In genomic region chr15:12118432-12119128, GRCm38 (mm10) we compare ENCODE assay signal across 8 mouse cellular contexts. TPM values are rescaled to one million over a fixed set of nuclear protein-coding genes. Genes with fewer than 3 reads are reported as not detected.
DNase-seq lines count a peak whose midpoint lies in the region; ATAC-seq and TF ChIP-seq lines count a peak whose summit lies in the region.

No protein-coding gene starts in this region.

- peaks cover 4 to 7% of the 10 kb centered on the region in 2 experiments; a peak in 1 of 4 replicates for H3K4me1 ChIP-seq in ES-E14 (ENCODE audit: control insufficient read depth in 2 of 2, insufficient read depth in 2 of 2, low read length in 2 of 2, poor library complexity in 1 of 2)
- H3K4me1 ChIP-seq in heart, embryonic 14.5 days (ENCODE audit: control insufficient read depth in 2 of 2, insufficient read depth in 2 of 2, low read length in 2 of 2): peaks cover 10 to 19% of the 10 kb centered on the region in 2 experiments

- DNase-seq in ES-E14 (ENCODE audit: low read depth, low spot score): no peak
- DNase-seq in adrenal gland, postnatal 10 days: peak; percentile 81
- DNase-seq in embryo, embryonic 9.5 days (ENCODE audit: extremely low spot score): peak; percentile 69
- peak; percentile 74 for DNase-seq in kidney, postnatal 10 days
- DNase-seq in spleen, adult 12 weeks (ENCODE audit: low spot score): peak; percentile 23
- no peak for DNase-seq in layer of hippocampus, adult 9-11 months

- H3K4me3 ChIP-seq in ES-E14 (ENCODE audit: insufficient read depth in 1 of 2, low read depth in 1 of 2, low read length in 2 of 2, poor library complexity in 1 of 2, severe bottlenecking in 1 of 2): peak overlapping the region; percentile 94 to 98
- H3K4me3 ChIP-seq in heart, embryonic 14.5 days (ENCODE audit: control insufficient read depth in 1 of 2, insufficient read depth in 1 of 2, low read depth in 1 of 2, low read length in 2 of 2): peak overlapping the region; percentile 99 to 100

- H3K36me3 ChIP-seq in ES-E14 (ENCODE audit: control insufficient read depth, insufficient read depth, low read length, poor library complexity, severe bottlenecking): no peaks in the 10 kb centered on the region
- peaks cover 18% of the 10 kb centered on the region for H3K36me3 ChIP-seq in heart, embryonic 14.5 days (ENCODE audit: control insufficient read depth, insufficient read depth, low read length)

- peak overlapping the region; percentile 96 for H3K9ac ChIP-seq in ES-E14 (ENCODE audit: insufficient read depth, low read depth, low read length, poor library complexity, severe bottlenecking)
- peak overlapping the region; percentile 100 for H3K9ac ChIP-seq in heart, embryonic 14.5 days (ENCODE audit: low read length)

- in situ Hi-C loops in ES-E14 (cut with MboI; ENCODE audit: low sequenced_read_pairs in 2 of 2, unreplicated experiment in 2 of 2): no loop called here

- no peaks in the 10 kb centered on the region for H3K27me3 ChIP-seq in heart, embryonic 14.5 days (ENCODE audit: control insufficient read depth, insufficient read depth, low read length)

- peak; percentile 65 for ATAC-seq in heart, embryonic 14.5 days (ENCODE audit: insufficient number of reproducible peaks, insufficient read depth, low FRiP score, low read depth)
- ATAC-seq in megakaryocyte progenitor cell, adult 5-6 weeks (replicated peaks; ENCODE audit: poor library complexity): peak; percentile 51

- H3K27ac ChIP-seq in ES-E14 (ENCODE audit: insufficient read depth, low read depth, low read length, poor library complexity, severe bottlenecking): peak overlapping the region; percentile 91; the same call in 1 of the 2 replicates
- peak overlapping the region; percentile 95 to 98 for H3K27ac ChIP-seq in heart, embryonic 14.5 days (replicated peaks in 1 of 2; ENCODE audit: control insufficient read depth in 1 of 2, insufficient read depth in 1 of 2, low read depth in 2 of 2, low read length in 2 of 2)

- under 1% methylated on average over 54 of the region's 61 CpGs for WGBS in heart, embryonic 14.5 days

- H3K9me3 ChIP-seq in ES-E14 (ENCODE audit: control insufficient read depth, insufficient read depth, low read depth, low read length): no peaks in the 10 kb centered on the region
- H3K9me3 ChIP-seq in heart, embryonic 14.5 days (ENCODE audit: control insufficient read depth, low read length): no peaks in the 10 kb centered on the region

- peak overlapping the region; percentile 90 for H3K4me2 ChIP-seq in heart, embryonic 14.5 days (ENCODE audit: low read length)

TF ChIP-seq in ES-E14, 5 proteins besides CTCF, POLR2A, EP300 and RAD21:
- no peak for TF ChIP-seq ZNF384 (IDR thresholded peaks at IDR 0.05; ENCODE audit: low read depth, low read length)
- no peak for TF ChIP-seq MAFK (IDR thresholded peaks at IDR 0.05; ENCODE audit: insufficient read depth, low read depth, low read length)

RNA-seq across cellular contexts. Expression of gene Zfr, which starts 0.9 kb away (rescaled TPM):
- total RNA-seq in ES-E14 (2012; rRNA removed): 56.7 and 66.8 TPM in 2 replicates
- 100 to 1,000 TPM; 111 to 130 TPM for total RNA-seq in adrenal gland, postnatal 10 days (2021)
- polyA plus RNA-seq in heart, embryonic 14.5 days (2014; fragmentation: Nextera tagmentation; extraction: Ambion mirVana): 136 and 142 TPM in 2 replicates
- total RNA-seq in megakaryocyte progenitor cell, adult 5-6 weeks (2015): 141 and 147 TPM in 2 replicates
- total RNA-seq in megakaryocyte progenitor cell, adult 5-6 weeks (2017): 49.0 and 63.7 TPM in 2 replicates

Comparison
In these comparisons a context has a peak if more than half of its experiments do, and no peak if none do; other contexts are left out.
1. DNase-seq: peak in adrenal gland, postnatal 10 days (single experiment), embryo, embryonic 9.5 days (single experiment), kidney, postnatal 10 days (single experiment) and spleen, adult 12 weeks (single experiment); none in ES-E14 (single experiment) and layer of hippocampus, adult 9-11 months (single experiment).